In the genomic region with DNA sequence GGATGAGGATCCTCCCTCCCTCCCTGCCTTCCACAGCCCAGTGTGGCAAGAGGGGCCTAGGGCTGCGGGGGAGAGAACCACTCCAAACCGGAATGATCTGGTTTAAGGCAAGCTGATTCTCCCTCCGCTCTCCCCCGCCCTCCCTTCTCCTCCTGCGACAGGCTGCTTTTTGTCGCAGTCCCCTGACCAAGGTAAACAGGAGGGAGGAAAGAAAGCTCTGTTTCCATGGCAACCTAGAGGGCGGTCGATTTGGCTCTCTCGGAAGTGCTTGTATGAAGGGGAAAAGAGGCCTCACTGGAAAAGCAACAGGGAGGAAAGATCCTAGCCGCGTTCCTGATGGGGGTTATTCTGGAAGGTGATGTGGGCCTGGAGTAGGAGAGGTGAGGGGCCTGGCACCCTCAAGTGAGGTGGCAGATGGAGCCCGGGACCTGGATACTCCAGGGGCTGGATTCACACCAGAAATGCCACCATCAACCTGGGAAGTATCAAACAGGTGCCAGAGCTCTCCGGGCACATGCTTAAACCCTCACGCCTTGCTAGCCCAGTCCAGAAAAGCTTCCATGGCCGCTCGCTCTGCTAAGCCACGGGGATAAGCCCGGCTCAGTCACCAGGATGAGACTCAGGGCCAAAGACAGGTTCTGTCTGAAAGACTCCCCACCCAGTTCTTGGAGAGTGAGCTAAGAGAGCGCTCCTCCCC, we compare ENCODE assay signal across 8 mouse cellular contexts. TPM values are rescaled to one million over a fixed set of nuclear protein-coding genes. Genes with fewer than 3 reads are reported as not detected.
DNase-seq lines count a peak whose midpoint lies in the region; ATAC-seq lines count a peak whose summit lies in the region.

No protein-coding gene starts in this region.

- peak overlapping the region; percentile 99 for H3K27ac ChIP-seq in forebrain, embryonic 12.5 days
- peak overlapping the region; percentile 89 for H3K27ac ChIP-seq in hindbrain, embryonic 11.5 days (ENCODE audit: low read depth, low read length)
- H3K27ac ChIP-seq in liver, embryonic 16.5 days (ENCODE audit: low read length) = no peak overlapping the region

- WGBS in forebrain, embryonic 12.5 days = 7% methylated on average over 18 of the region's 19 CpGs
- 17% methylated on average over 19 of the region's 19 CpGs for WGBS in hindbrain, embryonic 11.5 days
- WGBS in liver, embryonic 16.5 days (ENCODE audit: insufficient replicate concordance) = 30% methylated on average over 19 of the region's 19 CpGs

- no peak overlapping the region; the same call in 1 of the 2 replicates for H3K4me3 ChIP-seq in forebrain, embryonic 12.5 days (replicated peaks)
- H3K4me3 ChIP-seq in hindbrain, embryonic 11.5 days (ENCODE audit: low read depth, low read length) = no peak overlapping the region
- no peak overlapping the region for H3K4me3 ChIP-seq in liver, embryonic 16.5 days (ENCODE audit: low read depth, low read length)

- H3K4me2 ChIP-seq in forebrain, embryonic 12.5 days = peak overlapping the region; percentile 63
- H3K4me2 ChIP-seq in hindbrain, embryonic 11.5 days (replicated peaks; ENCODE audit: low read depth, low read length) = peak overlapping the region; percentile 66; the same call in 1 of the 2 replicates
- H3K4me2 ChIP-seq in liver, embryonic 16.5 days (ENCODE audit: low read depth, low read length) = peak overlapping the region; percentile 73; the same call in 1 of the 2 replicates

- H3K9ac ChIP-seq in forebrain, embryonic 12.5 days = peak overlapping the region; percentile 71
- H3K9ac ChIP-seq in hindbrain, embryonic 11.5 days (ENCODE audit: low read depth, low read length) = peak overlapping the region; percentile 79
- no peak overlapping the region for H3K9ac ChIP-seq in liver, embryonic 16.5 days (ENCODE audit: low read depth, low read length)

- H3K36me3 ChIP-seq in forebrain, embryonic 12.5 days (replicated peaks) = 0 out of 2 replicates have a peak, but pooled peaks cover 4% of the 10 kb centered on the region
- H3K36me3 ChIP-seq in hindbrain, embryonic 11.5 days (ENCODE audit: control insufficient read depth, insufficient read depth, low read length) = no peaks in the 10 kb centered on the region
- H3K36me3 ChIP-seq in liver, embryonic 16.5 days (ENCODE audit: control insufficient read depth, insufficient read depth) = no peaks in the 10 kb centered on the region

- peaks cover 37% of the 10 kb centered on the region for H3K4me1 ChIP-seq in forebrain, embryonic 12.5 days
- peaks cover 11% of the 10 kb centered on the region for H3K4me1 ChIP-seq in hindbrain, embryonic 11.5 days (replicated peaks; ENCODE audit: control insufficient read depth, insufficient read depth, low read length)
- H3K4me1 ChIP-seq in liver, embryonic 16.5 days (ENCODE audit: control insufficient read depth, low read depth, low read length) = peaks cover 19% of the 10 kb centered on the region

- peak; percentile 68 for DNase-seq in ovary, adult 18-20 months (ENCODE audit: low spot score)
- DNase-seq in ovary, postnatal 10 days (ENCODE audit: low spot score) = no peak
- peak; percentile 89 for DNase-seq in hindbrain, embryonic 11.5 days (ENCODE audit: low spot score)
- DNase-seq in layer of hippocampus, adult 8-10 months (ENCODE audit: low spot score in 2 of 2) = peak; percentile 81 to 89
- DNase-seq in retina, embryonic 14.5 days (ENCODE audit: low spot score) = peak; percentile 89
- no peak for DNase-seq in urinary bladder, postnatal 25 days (ENCODE audit: low spot score)

- no peaks in the 10 kb centered on the region for H3K9me3 ChIP-seq in forebrain, embryonic 12.5 days
- H3K9me3 ChIP-seq in hindbrain, embryonic 11.5 days (ENCODE audit: control insufficient read depth, low read length) = no peaks in the 10 kb centered on the region
- no peaks in the 10 kb centered on the region for H3K9me3 ChIP-seq in liver, embryonic 16.5 days (replicated peaks; ENCODE audit: control insufficient read depth, low read length)

- peaks cover 5% of the 10 kb centered on the region; the same call in 1 of the 2 replicates for H3K27me3 ChIP-seq in forebrain, embryonic 12.5 days
- H3K27me3 ChIP-seq in hindbrain, embryonic 11.5 days (ENCODE audit: control insufficient read depth, insufficient read depth, low read length) = no peaks in the 10 kb centered on the region
- no peaks in the 10 kb centered on the region; the same call in 1 of the 2 replicates for H3K27me3 ChIP-seq in liver, embryonic 16.5 days (ENCODE audit: control insufficient read depth, insufficient read depth, low read depth, low read length)

- peak; percentile 94 for ATAC-seq in forebrain, embryonic 12.5 days (ENCODE audit: low FRiP score)
- peak; percentile 91 for ATAC-seq in hindbrain, embryonic 11.5 days (ENCODE audit: low FRiP score)
- peak; percentile 84 for ATAC-seq in liver, embryonic 16.5 days (ENCODE audit: low read depth)

RNA-seq across cellular contexts. Expression of a gene that starts 48.7 kb away (rescaled TPM):
- 48.1 and 49.4 TPM in 2 replicates for polyA plus RNA-seq in forebrain, embryonic 12.5 days (2016; fragmentation: Nextera tagmentation; extraction: Ambion mirVana)
- 47.9 and 51.6 TPM in 2 replicates for polyA plus RNA-seq in hindbrain, embryonic 11.5 days (2014; fragmentation: Nextera tagmentation; extraction: Ambion mirVana)
- 10 to 100 TPM; 21.4 to 25.7 (median 24.1) TPM for total RNA-seq in layer of hippocampus, adult 8-10 months (2022)
- 17.6 and 20.0 TPM in 2 replicates for polyA plus RNA-seq in liver, embryonic 16.5 days (2015; fragmentation: Nextera tagmentation; extraction: Ambion mirVana)

RNA-seq across cellular contexts. Expression of a gene that starts 48.8 kb away (rescaled TPM):
- polyA plus RNA-seq in forebrain, embryonic 12.5 days (2016; fragmentation: Nextera tagmentation; extraction: Ambion mirVana) = 0.29 and 0.42 TPM in 2 replicates
- 0.36 and 0.37 TPM in 2 replicates for polyA plus RNA-seq in hindbrain, embryonic 11.5 days (2014; fragmentation: Nextera tagmentation; extraction: Ambion mirVana)
- 1 to 10 TPM in 3 of 4 experiments, under 1 TPM in 1; 0.39 to 1.5 (median 1.1) TPM for total RNA-seq in layer of hippocampus, adult 8-10 months (2022)
- 0.06 and 0.07 TPM in 2 replicates for polyA plus RNA-seq in liver, embryonic 16.5 days (2015; fragmentation: Nextera tagmentation; extraction: Ambion mirVana)

RNA-seq across cellular contexts. Expression of a gene that starts 59.2 kb away (rescaled TPM):
- 43.1 and 47.2 TPM in 2 replicates for polyA plus RNA-seq in forebrain, embryonic 12.5 days (2016; fragmentation: Nextera tagmentation; extraction: Ambion mirVana)
- polyA plus RNA-seq in hindbrain, embryonic 11.5 days (2014; fragmentation: Nextera tagmentation; extraction: Ambion mirVana) = 27.4 and 28.2 TPM in 2 replicates
- total RNA-seq in layer of hippocampus, adult 8-10 months (2022) = 10 to 100 TPM; 82.8 to 88.4 (median 85.4) TPM
- 6.8 and 7.5 TPM in 2 replicates for polyA plus RNA-seq in liver, embryonic 16.5 days (2015; fragmentation: Nextera tagmentation; extraction: Ambion mirVana)

Comparison
In these comparisons a context has a peak if more than half of its experiments do, and no peak if none do; other contexts are left out.
1. DNase-seq: peak in ovary, adult 18-20 months (single experiment), hindbrain, embryonic 11.5 days (single experiment), layer of hippocampus, adult 8-10 months (2 of 2) and retina, embryonic 14.5 days (single experiment); none in ovary, postnatal 10 days (single experiment) and urinary bladder, postnatal 25 days (single experiment).
2. Peak in every context shown above with its lines, with median percentiles within 50 percentile points of each other: ATAC-seq and H3K4me2 ChIP-seq.